Mouse (Mus musculus) forebrain, postnatal 0 days (tissue): ENCODE results near the gene Sde2. TPM values are rescaled to one million over a fixed set of nuclear protein-coding genes. Genes with fewer than 3 reads are reported as not detected.
A peak's percentile ranks its signal among the peaks of the same experiment; 100 is the strongest.

Experiments
- ATAC-seq: fragments of 200-750 bp; cut with Nextera tagmentation; 2 replicates; pipeline ENCODE4 v1.8.0; 2017; ENCODE audit warnings: mild to moderate bottlenecking, moderate library complexity
- DNase-seq: peaks from one replicate; pipeline ENCODE4 v3.0.0-alpha.2; 2015
- H3K27ac ChIP-seq: fragments of 300-500 bp; sonication (generic); 2 replicates; pipeline ENCODE4 v1.5.1; 2014; ENCODE audit warnings: low read depth, mild to moderate bottlenecking, antibody characterized with exemption, low read length, moderate library complexity, mixed read lengths
- H3K27me3 ChIP-seq: fragments of 300-500 bp; sonication (generic); 2 replicates; pipeline ENCODE4 v1.6.1; 2014; ENCODE audit warnings: mild to moderate bottlenecking, low read length, mixed read lengths; ENCODE audit not compliant: insufficient read depth
- H3K36me3 ChIP-seq: fragments of 300-500 bp; sonication (generic); 2 replicates; pipeline ENCODE4 v1.6.1; 2014; ENCODE audit warnings: mild to moderate bottlenecking, moderate library complexity; ENCODE audit not compliant: insufficient read depth
- H3K4me1 ChIP-seq: fragments of 300-500 bp; sonication (generic); 2 replicates; pipeline ENCODE4 v1.6.1; 2014; ENCODE audit warnings: antibody characterized with exemption; ENCODE audit not compliant: insufficient read depth
- H3K4me2 ChIP-seq: fragments of 300-500 bp; sonication (generic); 2 replicates; pipeline ENCODE4 v1.6.1; 2014; ENCODE audit warnings: low read depth, mild to moderate bottlenecking, moderate library complexity
- H3K4me3 ChIP-seq: fragments of 300-500 bp; sonication (generic); 2 replicates; pipeline ENCODE4 v1.5.1; 2014; ENCODE audit warnings: low read depth, low read length, mixed read lengths
- H3K9ac ChIP-seq: fragments of 300-500 bp; sonication (generic); 2 replicates; pipeline ENCODE4 v1.6.1; 2014; ENCODE audit warnings: mild to moderate bottlenecking
- H3K9me3 ChIP-seq: fragments of 300-500 bp; sonication (generic); 2 replicates; pipeline ENCODE4 v1.6.1; 2016; ENCODE audit warnings: low read length
- CTCF ChIP-seq: sonication (generic); IDR thresholded peaks from 2 replicates; pipeline ENCODE4 v1.5.1; 2016; ENCODE audit warnings: antibody characterized with exemption, control low read depth, low read depth
- WGBS: fragments of 180-500 bp; shearing (Covaris S2); extraction: QIAGEN DNeasy Blood & Tissue Kit; methylation state at CpG from one replicate; pipeline ENCODE4 v1.1.7; 2014; 5-methylcytosine and 5-hydroxymethylcytosine counted together
- polyA plus RNA-seq: library from polyadenylated mRNA; unstranded; fragments of >200 nt; fragmentation: Nextera tagmentation; extraction: Ambion mirVana; gene quantifications from 2 replicates; pipeline ENCODE4 v1.2.1, GENCODE M21; 2015
- total RNA-seq: library from RNA; depleted of rRNA; stranded (reverse); fragments of >200 nt; gene quantifications from 2 replicates; pipeline ENCODE4 v1.2.3, GENCODE M21; 2014

Sde2 gene
- total and polyA plus RNA-seq, 2 experiments from 2014 or later = 19.6 to 24.8 TPM

DNA sequence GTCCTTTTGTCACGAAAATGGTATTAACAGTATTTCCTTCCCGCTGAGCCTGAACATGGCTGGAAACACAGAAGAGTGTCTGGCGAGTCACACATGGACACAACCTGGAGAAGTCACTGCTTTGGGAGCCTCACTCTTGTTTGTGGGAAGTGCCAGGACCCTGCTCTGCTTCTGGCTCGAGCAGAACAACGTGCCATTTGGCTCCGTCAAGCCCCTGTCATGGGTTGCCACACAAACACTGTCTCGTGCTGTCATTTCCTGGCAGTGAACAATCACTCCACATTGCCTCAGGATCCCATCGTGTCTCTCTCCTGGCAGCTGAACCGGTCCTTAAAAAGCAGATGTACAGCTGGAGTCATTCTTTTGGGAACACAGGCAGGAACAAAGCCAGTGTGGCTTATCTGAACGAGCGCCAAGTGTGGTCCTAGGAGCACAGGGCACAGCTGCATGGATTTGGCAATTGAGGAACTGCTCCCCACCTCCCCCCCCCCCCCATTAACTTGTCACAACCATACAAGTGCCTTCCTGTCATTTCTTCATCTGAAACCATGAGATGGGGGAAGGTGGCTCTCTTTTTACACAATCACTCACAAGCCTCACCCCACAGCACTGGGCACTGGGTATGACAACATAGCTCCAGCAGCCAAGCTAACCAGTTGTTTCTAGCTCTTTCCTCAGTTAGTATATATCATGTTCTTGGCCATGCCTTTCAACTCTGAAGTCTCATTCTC, 2.3 kb upstream of the Sde2 start:
- Histone ChIP-seq H3K4me2 (peak overlapping the region; percentile 58), H3K4me1 (peaks cover 26% of the 10 kb centered on the region), H3K9ac (peak overlapping the region; percentile 47), H3K4me3 (peak overlapping the region; percentile 25), H3K27ac (peak overlapping the region; percentile 99), H3K27me3 (no peaks in the 10 kb centered on the region), H3K9me3 (no peaks in the 10 kb centered on the region), H3K36me3 (no peaks in the 10 kb centered on the region)
- DNase-seq (peak; percentile 85), ATAC-seq (peak; percentile 57)
- no peak for TF ChIP-seq CTCF
- WGBS = 6% methylated on average over 11 of the region's 11 CpGs

DNA sequence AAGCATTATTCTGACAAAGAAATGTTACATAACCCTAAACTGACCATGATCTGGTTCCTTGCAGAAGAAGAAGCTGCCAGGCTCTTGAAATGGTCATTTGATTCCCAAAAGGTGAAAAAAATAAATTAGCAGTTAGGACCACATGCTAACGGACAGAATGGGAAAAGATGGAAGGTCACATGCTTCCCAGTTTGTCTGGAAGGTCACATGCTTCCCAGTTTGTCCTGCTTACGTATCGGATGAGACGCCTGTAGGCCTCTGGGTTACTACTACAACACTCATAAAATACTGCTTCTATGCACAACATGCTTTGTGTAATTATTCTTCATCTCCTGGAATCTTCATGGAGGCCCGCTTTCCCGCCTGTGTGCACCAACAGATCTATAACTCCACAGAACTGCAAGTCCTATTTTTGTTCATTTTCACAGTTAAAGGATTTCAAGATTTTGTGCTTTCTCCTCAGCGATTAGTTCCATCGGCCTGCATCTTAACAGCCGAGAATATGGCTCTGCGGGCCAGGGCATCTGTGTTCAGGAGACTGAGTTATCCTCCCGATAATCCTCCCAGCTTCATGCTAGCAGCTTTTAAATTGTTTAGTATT, 1.1 kb upstream of the Sde2 start:
- WGBS = 22% methylated on average over 11 of the region's 11 CpGs
- Histone ChIP-seq H3K4me1 (peaks cover 26% of the 10 kb centered on the region), H3K9me3 (no peaks in the 10 kb centered on the region), H3K4me3 (peak overlapping the region; percentile 77), H3K9ac (peak overlapping the region; percentile 84), H3K36me3 (no peaks in the 10 kb centered on the region), H3K4me2 (peak overlapping the region; percentile 77), H3K27ac (peak overlapping the region; percentile 99), H3K27me3 (no peaks in the 10 kb centered on the region)
- TF ChIP-seq CTCF = no peak
- DNase-seq (no peak), ATAC-seq (no peak)

DNA sequence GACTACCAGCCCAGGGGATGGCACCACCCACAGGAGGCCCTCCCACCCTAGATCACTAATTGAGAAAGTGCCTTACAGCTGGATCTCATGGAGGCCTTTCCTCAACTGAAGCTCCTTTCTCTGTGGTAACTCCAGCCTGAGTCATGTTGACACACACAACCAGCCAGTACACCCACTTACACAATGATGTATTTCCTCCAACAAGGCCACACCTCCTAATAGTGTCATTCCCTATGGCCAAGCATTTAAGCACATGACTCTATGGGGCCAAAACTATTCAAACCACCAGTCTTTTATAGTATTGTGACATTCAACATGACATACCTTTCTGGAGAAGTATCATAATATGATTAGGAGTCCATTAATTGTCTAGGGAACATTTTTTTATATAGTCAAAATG, 7.8 kb downstream of the Sde2 start:
- H3K36me3 ChIP-seq = peaks cover 62% of the 10 kb centered on the region
- no peak for ATAC-seq
- H3K27ac ChIP-seq = no peak overlapping the region

DNA sequence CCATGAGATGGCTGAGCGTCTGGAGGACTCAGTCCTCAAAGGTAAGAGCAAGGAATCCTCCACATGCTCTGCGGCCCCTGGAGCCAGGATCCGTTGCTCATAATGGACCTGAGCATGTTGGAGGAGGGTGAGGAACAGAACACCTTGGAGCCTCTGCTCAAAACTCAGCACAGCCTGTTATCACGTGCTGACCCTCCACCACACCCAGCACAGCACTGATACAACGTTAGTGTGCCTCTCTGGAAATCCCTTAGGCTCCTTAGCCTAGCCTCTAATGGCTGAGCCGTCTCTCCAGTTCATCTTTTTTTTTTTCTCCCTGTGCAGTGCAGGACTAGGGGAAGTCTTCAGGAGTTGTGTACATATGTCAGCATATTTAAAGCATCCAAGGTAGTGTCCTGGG, 9.1 kb downstream of the Sde2 start:
- H3K36me3 ChIP-seq = peaks cover 70% of the 10 kb centered on the region
- 91% methylated on average over 6 of the region's 6 CpGs for WGBS

More for the DNA sequence above, 7.8 kb downstream of the Sde2 start:
- Histone ChIP-seq H3K9ac (no peak overlapping the region), H3K4me3 (no peak overlapping the region), H3K9me3 (no peaks in the 10 kb centered on the region), H3K27me3 (no peaks in the 10 kb centered on the region), H3K4me2 (no peak overlapping the region), H3K4me1 (no peaks in the 10 kb centered on the region)
- no peak for DNase-seq
- no peak for TF ChIP-seq CTCF

GRCm38 (mm10) chr1:180863606-180864005, 12.7 kb downstream of the Sde2 start:
- Histone ChIP-seq H3K36me3 (peaks cover 88% of the 10 kb centered on the region), H3K4me2 (no peak overlapping the region), H3K9me3 (no peaks in the 10 kb centered on the region), H3K27ac (no peak overlapping the region), H3K4me3 (no peak overlapping the region), H3K27me3 (no peaks in the 10 kb centered on the region), H3K9ac (no peak overlapping the region), H3K4me1 (no peaks in the 10 kb centered on the region)
- peak; percentile 66 for DNase-seq
- ATAC-seq = peak; percentile 67; the same call in 1 of the 2 replicates
- WGBS = 14% methylated on average over 1 of the region's 1 CpGs
- TF ChIP-seq CTCF = peak; percentile 83

More for the DNA sequence above, 9.1 kb downstream of the Sde2 start:
- DNase-seq = no peak
- Histone ChIP-seq H3K9me3 (no peaks in the 10 kb centered on the region), H3K4me2 (no peak overlapping the region), H3K27me3 (no peaks in the 10 kb centered on the region), H3K27ac (no peak overlapping the region), H3K4me1 (no peaks in the 10 kb centered on the region), H3K4me3 (no peak overlapping the region), H3K9ac (no peak overlapping the region)
- ATAC-seq = no peak
- TF ChIP-seq CTCF = no peak

GRCm38 (mm10) chr1:180866001-180866400, 15.1 kb downstream of the Sde2 start:
- WGBS = 83% methylated on average over 7 of the region's 7 CpGs
- DNase-seq = no peak
- peaks cover 67% of the 10 kb centered on the region for H3K36me3 ChIP-seq

DNA sequence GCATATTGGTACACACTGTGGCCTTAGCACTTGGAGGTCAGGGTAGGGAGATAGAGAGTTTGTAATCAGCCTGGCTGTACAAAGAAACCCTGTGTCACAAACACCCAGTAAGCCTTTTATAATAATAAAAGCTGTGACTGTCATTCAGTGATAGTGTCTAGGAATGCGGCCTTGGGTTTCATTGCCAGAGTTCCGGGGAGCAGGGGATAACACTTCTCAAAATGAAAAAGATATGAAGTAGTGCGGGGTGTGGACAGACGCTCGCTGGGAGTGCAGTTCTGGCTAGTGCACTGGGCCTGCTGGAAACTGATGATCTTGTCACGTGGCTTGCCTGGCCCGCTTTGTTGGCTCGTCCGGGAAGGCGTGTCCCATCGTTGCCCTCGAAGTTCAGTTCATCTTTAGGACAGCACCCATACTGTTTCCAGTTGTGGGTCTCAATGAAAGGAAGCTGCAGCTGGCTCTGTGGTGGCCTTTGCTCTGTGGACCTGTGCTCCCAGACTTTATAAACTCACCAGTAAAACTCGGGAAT, 19.3 kb downstream of the Sde2 start:
- H3K27me3 ChIP-seq = no peaks in the 10 kb centered on the region
- no peaks in the 10 kb centered on the region for H3K4me1 ChIP-seq
- H3K36me3 ChIP-seq = peaks cover 35% of the 10 kb centered on the region
- DNase-seq = no peak
- H3K4me2 ChIP-seq = no peak overlapping the region
- H3K9ac ChIP-seq = no peak overlapping the region
- no peak for ATAC-seq
- TF ChIP-seq CTCF = no peak
- no peaks in the 10 kb centered on the region for H3K9me3 ChIP-seq
- H3K4me3 ChIP-seq = no peak overlapping the region
- WGBS = 76% methylated on average over 13 of the region's 13 CpGs
- no peak overlapping the region for H3K27ac ChIP-seq

More at GRCm38 (mm10) chr1:180866001-180866400, 15.1 kb downstream of the Sde2 start:
- H3K9ac ChIP-seq = no peak overlapping the region
- TF ChIP-seq CTCF = no peak
- no peak overlapping the region for H3K4me2 ChIP-seq
- H3K27ac ChIP-seq = no peak overlapping the region
- no peaks in the 10 kb centered on the region for H3K9me3 ChIP-seq
- H3K4me1 ChIP-seq = no peaks in the 10 kb centered on the region
- H3K27me3 ChIP-seq = no peaks in the 10 kb centered on the region
- no peak for ATAC-seq
- H3K4me3 ChIP-seq = no peak overlapping the region
